ENCODE assay signal across 8 mouse cellular contexts in genomic region chr4:95053041-95053790, GRCm38 (mm10). TPM values are rescaled to one million over a fixed set of nuclear protein-coding genes. Genes with fewer than 3 reads are reported as not detected.
DNase-seq lines count a peak whose midpoint lies in the region; ATAC-seq and TF ChIP-seq lines count a peak whose summit lies in the region.

No protein-coding gene starts in this region.

- H3K27me3 ChIP-seq in embryonic facial prominence, embryonic 10.5 days (replicated peaks; ENCODE audit: low read depth, poor library complexity, severe bottlenecking) = no peaks in the 10 kb centered on the region
- H3K27me3 ChIP-seq in intestine, postnatal 0 days (replicated peaks; ENCODE audit: control insufficient read depth, insufficient read depth, low read length) = no peaks in the 10 kb centered on the region
- H3K27me3 ChIP-seq in midbrain, embryonic 10.5 days (ENCODE audit: low read depth, poor library complexity, severe bottlenecking) = no peaks in the 10 kb centered on the region

- H3K4me1 ChIP-seq in embryonic facial prominence, embryonic 10.5 days = peaks cover 40% of the 10 kb centered on the region
- H3K4me1 ChIP-seq in intestine, postnatal 0 days (replicated peaks; ENCODE audit: control insufficient read depth, insufficient read depth, low read length) = no peaks in the 10 kb centered on the region; the same call in 1 of the 2 replicates
- H3K4me1 ChIP-seq in midbrain, embryonic 10.5 days = peaks cover 52% of the 10 kb centered on the region

- peak overlapping the region; percentile 89 for H3K4me3 ChIP-seq in embryonic facial prominence, embryonic 10.5 days
- peak overlapping the region; percentile 98 for H3K4me3 ChIP-seq in intestine, postnatal 0 days (ENCODE audit: low read depth, low read length)
- H3K4me3 ChIP-seq in midbrain, embryonic 10.5 days = peak overlapping the region; percentile 88

- peak; percentile 12 for ATAC-seq in granulocyte monocyte progenitor cell, adult 5-6 weeks (replicated peaks; ENCODE audit: poor library complexity, severe bottlenecking)
- ATAC-seq in intestine, postnatal 0 days = peak; percentile 59

- H3K9ac ChIP-seq in intestine, postnatal 0 days (ENCODE audit: low read depth, low read length) = peak overlapping the region; percentile 88

- under 1% methylated on average over 29 of the region's 29 CpGs for WGBS in embryonic facial prominence, embryonic 10.5 days
- under 1% methylated on average over 29 of the region's 29 CpGs for WGBS in intestine, postnatal 0 days
- WGBS in midbrain, embryonic 10.5 days = under 1% methylated on average over 29 of the region's 29 CpGs

- DNase-seq in adrenal gland, postnatal 14 days = peak; percentile 95
- peak; percentile 92 for DNase-seq in embryonic facial prominence, embryonic 10.5 days (ENCODE audit: low spot score)
- peak; percentile 87 to 94 for DNase-seq in left cerebral cortex, postnatal 36 days (ENCODE audit: low spot score in 2 of 2)
- peak; percentile 92 for DNase-seq in midbrain, embryonic 10.5 days (ENCODE audit: low spot score)
- peak; percentile 93 to 95 for DNase-seq in right cerebral cortex, postnatal 36 days (ENCODE audit: low spot score in 2 of 2)
- DNase-seq in urinary bladder, postnatal 4 days (ENCODE audit: low spot score in 2 of 2) = peak; percentile 88 to 91

- peak; percentile 91 for TF ChIP-seq CTCF in intestine, postnatal 0 days (IDR thresholded peaks at IDR 0.05; ENCODE audit: low read depth)

- intact Hi-C loops in left cerebral cortex, postnatal 36 days (cut with DNase I) = loop anchor here (1.0 to 5.0 kb wide), 4 partner anchors 110 to 816 kb away; partner anchors contain the start of gene Fggy

- peak overlapping the region; percentile 73 for H3K4me2 ChIP-seq in intestine, postnatal 0 days (replicated peaks; ENCODE audit: low read depth)

- 0 out of 2 replicates have a peak, but pooled peaks cover 4% of the 10 kb centered on the region for H3K36me3 ChIP-seq in embryonic facial prominence, embryonic 10.5 days (replicated peaks)
- H3K36me3 ChIP-seq in intestine, postnatal 0 days (ENCODE audit: control insufficient read depth, insufficient read depth) = no peaks in the 10 kb centered on the region
- H3K36me3 ChIP-seq in midbrain, embryonic 10.5 days = no peaks in the 10 kb centered on the region

- no peaks in the 10 kb centered on the region for H3K9me3 ChIP-seq in embryonic facial prominence, embryonic 10.5 days
- no peaks in the 10 kb centered on the region for H3K9me3 ChIP-seq in intestine, postnatal 0 days (ENCODE audit: control insufficient read depth)
- H3K9me3 ChIP-seq in midbrain, embryonic 10.5 days (replicated peaks) = no peaks in the 10 kb centered on the region

- peak overlapping the region; percentile 96 for H3K27ac ChIP-seq in embryonic facial prominence, embryonic 10.5 days (replicated peaks)
- peak overlapping the region; percentile 99 for H3K27ac ChIP-seq in intestine, postnatal 0 days (ENCODE audit: low read depth, low read length)
- peak overlapping the region; percentile 98 for H3K27ac ChIP-seq in midbrain, embryonic 10.5 days (replicated peaks)

RNA-seq across cellular contexts. Expression of gene Jun, which starts 1.2 kb away (rescaled TPM):
- 68.6 and 95.7 TPM in 2 replicates for total RNA-seq in adrenal gland, postnatal 14 days (2021)
- polyA plus RNA-seq in embryonic facial prominence, embryonic 10.5 days (2016; fragmentation: Nextera tagmentation; extraction: Ambion mirVana) = 69.8 and 78.0 TPM in 2 replicates
- total RNA-seq in granulocyte monocyte progenitor cell, adult 5-6 weeks (2014; fragmentation: Nextera tagmentation) = 16.9 and 26.1 TPM in 2 replicates
- total RNA-seq in granulocyte monocyte progenitor cell, adult 5-6 weeks (2017) = 173 and 195 TPM in 2 replicates
- polyA plus RNA-seq in intestine, postnatal 0 days (2015; fragmentation: Nextera tagmentation; extraction: Ambion mirVana) = 58.3 and 63.2 TPM in 2 replicates
- 10 to 100 TPM; 48.6 to 79.9 TPM for total RNA-seq in left cerebral cortex, postnatal 36 days (2021)
- 68.9 and 71.0 TPM in 2 replicates for polyA plus RNA-seq in midbrain, embryonic 10.5 days (2016; fragmentation: Nextera tagmentation; extraction: Ambion mirVana)

Comparison
In these comparisons a context has a peak if more than half of its experiments do, and no peak if none do; other contexts are left out.
1. Peak in every context shown above with its lines: DNase-seq, ATAC-seq, H3K4me3 ChIP-seq and H3K27ac ChIP-seq.